Mouse (Mus musculus) thymus, adult 2 months (tissue): ENCODE results near the gene Wdr89.

Source experiments
- CTCF ChIP-seq: fragments of 200-500 bp; IDR thresholded peaks from 2 replicates; pipeline ENCODE4 v1.5.1; 2012; ENCODE audit warnings: mild to moderate bottlenecking, control low read depth, low read length, moderate library complexity, borderline replicate concordance; ENCODE audit not compliant: control insufficient read depth, poor library complexity, insufficient read depth; ENCODE audit errors: extremely low read depth
- POLR2A ChIP-seq: fragments of 200-500 bp; IDR thresholded peaks from 2 replicates; pipeline ENCODE4 v1.6.1; 2012; ENCODE audit warnings: mild to moderate bottlenecking, low read length, control low read depth, moderate library complexity; ENCODE audit not compliant: control insufficient read depth, poor library complexity, insufficient read depth; ENCODE audit errors: extremely low read depth

- TF ChIP-seq CTCF (no peak), POLR2A (no peak)
Measured at GRCm38 (mm10) chr12:75599490-75599889, 69.8 kb downstream of the Wdr89 start.
